Mouse (Mus musculus) lung, embryonic 14.5 days (tissue): ENCODE data around the gene Slc13a1. TPM values are rescaled to one million over a fixed set of nuclear protein-coding genes. Genes with fewer than 3 reads are reported as not detected.
"Not testable (repeated sequence)": the region's sequence is repeated elsewhere in the genome, so short reads cannot be mapped to it uniquely, and the experiment has no call there.

Source experiments
- ATAC-seq: fragments of 200-750 bp; cut with Nextera tagmentation; 2 replicates; pipeline ENCODE4 v1.8.0; 2017; ENCODE audit warnings: mild to moderate bottlenecking, moderate TSS enrichment, moderate library complexity; ENCODE audit not compliant: insufficient read depth
- DNase-seq: peaks from one replicate; pipeline ENCODE4 v3.0.0-alpha.2; 2015
- H3K27ac ChIP-seq: fragments of 300-500 bp; sonication (generic); 2 replicates; pipeline ENCODE4 v1.5.1; 2014; ENCODE audit warnings: low read depth, mild to moderate bottlenecking, moderate library complexity
- H3K27me3 ChIP-seq: fragments of 300-500 bp; sonication (generic); 2 replicates; pipeline ENCODE4 v1.6.1; 2014; ENCODE audit warnings: low read length, control low read depth; ENCODE audit not compliant: insufficient read depth
- H3K36me3 ChIP-seq: fragments of 300-500 bp; sonication (generic); 2 replicates; pipeline ENCODE4 v1.6.1; 2014; ENCODE audit warnings: control low read depth; ENCODE audit not compliant: insufficient read depth
- H3K4me1 ChIP-seq: fragments of 300-500 bp; sonication (generic); 2 replicates; pipeline ENCODE4 v1.6.1; 2014; ENCODE audit warnings: antibody characterized with exemption, control low read depth; ENCODE audit not compliant: insufficient read depth
- H3K4me2 ChIP-seq: fragments of 300-500 bp; sonication (generic); 2 replicates; pipeline ENCODE4 v1.6.1; 2014; ENCODE audit warnings: mild to moderate bottlenecking
- H3K4me3 ChIP-seq: fragments of 300-500 bp; sonication (generic); 2 replicates; pipeline ENCODE4 v1.5.1; 2014; ENCODE audit warnings: low read depth, low read length
- H3K9ac ChIP-seq: fragments of 300-500 bp; sonication (generic); 2 replicates; pipeline ENCODE4 v1.6.1; 2014
- H3K9me3 ChIP-seq: fragments of 300-500 bp; sonication (generic); 2 replicates; pipeline ENCODE4 v1.6.1; 2016; ENCODE audit warnings: low read depth, low read length, control low read depth
- CTCF ChIP-seq: IDR thresholded peaks from 2 replicates; pipeline ENCODE4 v1.5.1; 2016; ENCODE audit warnings: antibody characterized with exemption, low read depth
- WGBS: fragments of 180-500 bp; shearing (Covaris S2); extraction: QIAGEN DNeasy Blood & Tissue Kit; methylation state at CpG from one replicate; pipeline ENCODE4 v1.1.7; 2014; 5-methylcytosine and 5-hydroxymethylcytosine counted together
- polyA plus RNA-seq: library from polyadenylated mRNA; unstranded; fragments of >200 nt; fragmentation: Nextera tagmentation; extraction: Ambion mirVana; gene quantifications from 2 replicates; pipeline ENCODE4 v1.2.1, GENCODE M21; 2014

Slc13a1 gene
- not detected in 2 replicates for polyA plus RNA-seq

DNA sequence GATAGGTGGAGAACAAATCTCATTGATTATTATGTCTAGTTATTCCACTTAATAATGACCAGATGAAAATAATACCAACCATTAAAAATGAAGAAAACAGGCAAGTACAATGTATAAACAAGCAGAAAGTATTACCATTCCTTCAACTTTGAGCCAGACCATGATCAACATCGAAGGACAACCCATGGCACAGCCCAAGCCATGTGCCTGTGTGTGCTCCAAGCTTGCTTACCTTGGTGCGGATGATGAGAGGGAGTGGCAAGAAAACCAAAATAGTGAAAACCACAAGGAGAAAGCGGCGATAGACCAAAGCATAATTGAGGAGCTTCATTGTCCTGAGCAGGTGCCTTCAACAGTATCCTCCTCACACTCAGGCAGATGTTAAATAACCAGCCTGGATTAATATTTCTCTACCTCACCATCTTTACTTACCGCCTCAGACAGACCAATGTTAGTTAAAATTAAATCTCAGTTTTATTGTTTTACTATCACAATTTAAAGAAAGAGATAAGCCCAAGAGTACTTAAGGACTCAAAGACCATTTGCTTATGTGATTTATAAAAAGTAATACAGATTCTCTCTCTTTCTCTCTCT lies at the start of gene Slc13a1:
TSS of gene Slc13a1 (minus strand) at position 359 of the 594 bp plus-strand sequence.
- ATAC-seq (no peak), DNase-seq (no peak)
- H3K9me3 ChIP-seq = no peaks in the 10 kb centered on the region
- no peak within 1 kb of the TSS for H3K9ac ChIP-seq
- WGBS = 88% methylated on average over 5 of the region's 5 CpGs
- H3K36me3 ChIP-seq = no peaks in the 10 kb centered on the region
- no peak within 1 kb of the TSS for H3K4me3 ChIP-seq
- no peak within 1 kb of the TSS for H3K4me2 ChIP-seq
- H3K27ac ChIP-seq = no peak within 1 kb of the TSS
- no peaks in the 10 kb centered on the region for H3K27me3 ChIP-seq
- TF ChIP-seq CTCF = no peak
- H3K4me1 ChIP-seq = no peaks in the 10 kb centered on the region

DNA sequence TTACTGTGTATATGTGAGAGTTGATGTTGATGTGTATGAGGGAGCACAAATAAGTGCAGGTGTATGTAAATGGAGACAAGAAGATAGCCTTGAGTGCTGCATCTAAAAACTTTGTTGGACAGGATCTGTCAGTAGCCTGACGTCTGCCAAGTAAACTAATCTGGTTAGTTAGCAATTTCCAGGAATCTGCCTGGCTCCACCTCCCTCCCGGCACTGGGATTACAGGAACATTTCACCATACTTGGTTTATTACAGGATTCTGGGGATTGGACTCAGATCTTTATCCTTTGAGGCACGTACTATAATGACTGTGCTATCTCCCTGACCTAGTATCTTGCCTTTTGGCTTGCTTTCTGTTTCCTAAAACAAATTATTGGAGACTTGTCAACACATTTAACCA lies 40.0 kb upstream of the Slc13a1 start:
- Histone ChIP-seq H3K4me2 (no peak overlapping the region), H3K4me3 (no peak overlapping the region), H3K27me3 (no peaks in the 10 kb centered on the region), H3K27ac (no peak overlapping the region), H3K4me1 (no peaks in the 10 kb centered on the region), H3K9ac (no peak overlapping the region), H3K36me3 (no peaks in the 10 kb centered on the region), H3K9me3 (no peaks in the 10 kb centered on the region)
- WGBS = 68% methylated on average over 3 of the region's 3 CpGs
- ATAC-seq (no peak), DNase-seq (no peak)
- TF ChIP-seq CTCF = no peak

DNA sequence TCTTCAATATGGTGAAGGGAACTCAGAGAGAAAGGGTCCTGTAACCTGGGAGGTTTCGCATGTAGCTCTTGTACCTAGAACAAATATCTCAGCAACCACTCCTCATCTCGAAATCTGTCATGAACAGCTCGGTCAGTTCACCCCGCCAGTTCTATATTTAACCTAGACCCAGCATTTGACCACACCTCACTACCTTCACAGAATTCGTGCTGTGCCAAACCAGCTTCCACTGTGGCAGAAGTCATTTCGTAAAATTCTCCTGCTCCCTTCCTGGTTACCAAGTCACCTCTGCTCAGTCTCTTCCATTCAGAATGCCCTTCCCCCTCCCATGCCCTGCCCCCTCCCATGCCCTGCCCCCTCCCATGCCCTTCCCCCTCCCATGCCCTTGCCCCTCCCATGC lies 34.3 kb upstream of the Slc13a1 start:
- ATAC-seq (no peak), DNase-seq (no peak)
- 80% methylated on average over 6 of the region's 6 CpGs for WGBS
- TF ChIP-seq CTCF = no peak
- Histone ChIP-seq H3K27me3 (no peaks in the 10 kb centered on the region), H3K27ac (no peak overlapping the region), H3K9me3 (no peaks in the 10 kb centered on the region), H3K4me3 (no peak overlapping the region), H3K4me1 (no peaks in the 10 kb centered on the region), H3K4me2 (no peak overlapping the region), H3K9ac (no peak overlapping the region), H3K36me3 (no peaks in the 10 kb centered on the region)

DNA sequence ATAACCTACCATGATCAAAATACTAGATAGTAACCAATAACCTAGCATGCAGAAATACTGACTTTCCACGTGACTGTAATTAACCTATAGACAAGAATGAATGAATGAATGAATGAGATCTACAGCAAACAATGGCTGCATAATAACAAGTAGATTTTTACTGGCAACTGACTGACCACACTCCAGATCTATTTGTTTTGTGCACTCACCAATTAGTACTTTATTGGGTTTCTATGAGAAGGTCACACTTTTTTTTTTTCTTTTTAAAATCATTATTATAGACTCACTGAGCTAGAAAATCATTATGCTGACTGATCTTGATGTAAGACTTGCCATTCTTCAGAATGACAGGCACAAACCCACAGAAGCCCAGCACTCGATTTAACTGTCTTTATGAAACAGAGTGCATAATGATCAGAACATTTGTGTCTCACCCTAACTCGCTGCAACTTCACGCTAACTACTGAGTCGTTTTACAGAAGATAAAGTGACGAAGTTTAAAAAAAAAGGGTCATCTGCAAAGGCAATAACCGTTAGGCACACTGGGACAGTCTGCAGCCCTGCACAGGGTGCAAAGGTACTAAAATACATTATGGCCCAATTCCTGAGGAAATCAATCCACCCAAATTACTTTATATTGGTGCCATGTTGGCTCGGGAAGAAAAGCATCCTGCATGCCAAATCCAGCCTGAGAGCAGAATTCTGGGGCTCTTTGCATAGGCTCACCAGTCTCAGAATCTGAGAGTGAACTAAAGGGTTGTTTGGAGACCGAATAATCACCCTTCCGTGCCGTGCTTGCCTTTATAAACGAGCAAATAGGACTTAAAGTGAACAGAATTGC lies 33.0 kb upstream of the Slc13a1 start:
- DNase-seq = no peak
- no peak overlapping the region for H3K27ac ChIP-seq
- no peaks in the 10 kb centered on the region for H3K4me1 ChIP-seq
- TF ChIP-seq CTCF = no peak
- no peak overlapping the region for H3K4me3 ChIP-seq
- 81% methylated on average over 12 of the region's 12 CpGs for WGBS
- ATAC-seq = no peak
- no peak overlapping the region for H3K9ac ChIP-seq
- H3K9me3 ChIP-seq = no peaks in the 10 kb centered on the region
- H3K27me3 ChIP-seq = no peaks in the 10 kb centered on the region
- H3K4me2 ChIP-seq = no peak overlapping the region
- no peaks in the 10 kb centered on the region for H3K36me3 ChIP-seq

DNA sequence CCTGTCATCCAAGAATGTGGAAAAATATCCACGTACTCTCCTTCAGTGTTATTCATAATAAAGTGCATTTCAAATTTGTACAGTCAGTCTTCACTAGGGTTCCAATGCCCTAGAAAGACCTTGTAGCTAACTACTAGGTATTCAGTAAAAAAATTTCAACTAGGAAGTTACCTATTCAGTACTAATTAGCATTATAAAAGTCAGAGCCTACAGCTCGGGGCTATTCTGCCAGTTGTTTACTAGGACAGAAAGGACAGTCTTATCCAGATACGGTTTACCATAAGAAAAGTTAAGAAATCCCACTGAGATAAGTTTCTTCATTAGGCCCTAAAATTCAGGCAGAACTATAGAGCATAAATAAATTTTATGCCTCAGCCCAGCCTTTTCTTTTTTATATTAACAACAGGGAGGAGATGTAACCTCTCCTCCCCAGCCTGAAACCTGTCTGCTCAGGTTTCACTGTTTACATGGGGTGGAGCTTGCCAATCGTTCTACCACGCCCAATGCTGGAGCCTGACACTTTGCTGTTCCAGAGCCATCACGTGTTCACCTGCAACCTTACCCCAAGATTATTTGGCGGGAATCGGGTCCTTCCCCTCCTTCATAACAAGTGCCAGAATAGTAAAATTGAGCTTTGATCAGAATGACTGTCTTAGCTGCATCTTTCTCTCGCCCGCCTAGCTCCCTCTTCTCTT lies 29.8 kb upstream of the Slc13a1 start:
- not testable (repeated sequence) for H3K27me3 ChIP-seq, H3K4me2 ChIP-seq, H3K9ac ChIP-seq, H3K27ac ChIP-seq, DNase-seq, H3K4me3 ChIP-seq, H3K4me1 ChIP-seq, H3K9me3 ChIP-seq, H3K36me3 ChIP-seq, ATAC-seq
- 74% methylated on average over 10 of the region's 10 CpGs for WGBS

DNA sequence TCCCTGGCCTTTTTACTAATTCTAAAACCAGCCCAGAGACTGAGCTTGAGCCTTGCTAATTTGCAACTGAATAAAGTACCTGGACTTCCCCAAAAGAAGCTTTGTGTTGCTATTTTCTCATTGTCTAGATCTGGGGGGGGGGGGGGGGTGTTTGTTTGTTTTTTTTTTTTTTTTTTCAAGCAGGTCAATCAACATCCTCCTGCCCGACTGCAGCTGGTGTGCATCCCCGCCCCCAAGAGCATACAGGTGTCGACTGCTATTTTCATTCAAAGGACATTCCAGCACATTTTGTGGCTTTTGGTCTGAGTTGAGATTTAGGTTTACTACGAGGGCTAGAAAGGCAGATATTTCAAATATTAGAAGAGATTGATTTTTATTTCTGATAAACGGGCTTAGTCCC lies 28.5 kb upstream of the Slc13a1 start:
- H3K36me3 ChIP-seq, H3K4me3 ChIP-seq, H3K9ac ChIP-seq, H3K27ac ChIP-seq, ATAC-seq, DNase-seq, H3K4me1 ChIP-seq, H3K4me2 ChIP-seq, H3K27me3 ChIP-seq, H3K9me3 ChIP-seq: not testable (repeated sequence)
- 53% methylated on average over 5 of the region's 5 CpGs for WGBS

DNA sequence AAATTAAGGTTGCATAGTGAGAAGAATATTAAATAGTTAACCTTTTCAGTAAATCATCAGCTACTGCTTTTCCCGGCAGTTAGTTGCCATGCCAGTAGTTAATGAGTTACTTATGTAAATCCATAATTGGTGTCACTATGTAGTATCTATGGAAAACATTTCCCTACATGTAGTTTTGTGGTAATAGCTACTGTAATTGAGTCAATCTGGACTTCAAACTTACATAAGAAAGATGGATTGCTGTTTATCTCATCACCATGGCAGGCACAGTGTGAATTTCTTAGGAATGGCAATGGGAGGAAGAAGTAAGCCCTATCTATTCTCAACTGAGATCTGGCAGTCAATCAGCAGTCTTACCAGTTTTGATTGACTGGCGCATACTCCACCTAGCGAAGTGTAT lies 15.5 kb upstream of the Slc13a1 start:
- Histone ChIP-seq H3K27ac (no peak overlapping the region), H3K4me2 (no peak overlapping the region), H3K27me3 (no peaks in the 10 kb centered on the region), H3K4me3 (no peak overlapping the region), H3K36me3 (no peaks in the 10 kb centered on the region), H3K9me3 (no peaks in the 10 kb centered on the region), H3K4me1 (no peaks in the 10 kb centered on the region), H3K9ac (no peak overlapping the region)
- no peak for TF ChIP-seq CTCF
- DNase-seq (no peak), ATAC-seq (no peak)
- 71% methylated on average over 3 of the region's 3 CpGs for WGBS
